Mouse (Mus musculus): ENCODE measurements around the gene Rnf111.
"Not testable (repeated sequence)": the region's sequence is repeated elsewhere in the genome, so short reads cannot be mapped to it uniquely, and the experiment has no call there.

The Rnf111 gene

GRCm38 (mm10) chr9:70496990-70497389, 6.5 kb downstream of the Rnf111 start:
- no peak for DNase-seq (ENCODE audit: low spot score in 2 of 2)

DNA sequence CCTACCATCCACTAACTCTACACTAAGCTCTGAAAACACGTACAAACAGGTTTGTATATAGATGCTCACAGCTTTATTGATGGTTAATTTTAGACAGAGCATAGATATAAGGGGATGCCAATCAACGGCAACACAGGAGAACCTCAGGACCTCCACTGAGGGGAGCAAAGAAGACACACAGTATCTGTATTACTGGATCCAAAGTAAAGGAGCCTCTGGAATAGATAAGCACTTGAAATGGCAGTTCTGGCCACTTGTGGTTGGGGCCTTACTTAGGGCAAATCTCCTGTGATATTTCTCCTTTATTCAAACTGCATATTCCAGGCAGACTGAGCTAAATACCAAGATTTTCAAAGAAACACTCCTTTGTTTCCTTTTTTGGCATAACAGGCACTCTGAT, 10.5 kb downstream of the Rnf111 start:
- no peak for DNase-seq (ENCODE audit: low spot score in 2 of 2)

DNA sequence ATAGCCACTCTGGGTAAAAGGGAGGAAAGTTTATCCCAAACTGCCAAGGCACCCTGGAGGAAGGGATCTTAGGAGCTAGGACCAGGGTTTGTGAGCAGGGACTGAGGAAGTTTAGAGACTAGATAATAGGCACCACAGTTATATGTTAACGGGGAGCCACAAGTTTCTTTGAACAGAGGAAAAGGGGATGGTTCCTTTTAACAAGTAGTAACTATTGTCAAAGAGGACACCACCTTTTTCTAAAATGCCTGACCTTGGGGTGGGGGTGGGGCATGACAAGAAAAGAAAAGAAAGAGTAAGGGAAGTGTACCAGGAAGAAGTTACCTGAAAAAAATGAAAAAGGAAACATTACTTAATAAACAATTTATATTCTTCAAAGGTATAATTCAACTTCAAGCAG, 12.3 kb downstream of the Rnf111 start:
- DNase-seq (ENCODE audit: low spot score in 2 of 2), result no peak

DNA sequence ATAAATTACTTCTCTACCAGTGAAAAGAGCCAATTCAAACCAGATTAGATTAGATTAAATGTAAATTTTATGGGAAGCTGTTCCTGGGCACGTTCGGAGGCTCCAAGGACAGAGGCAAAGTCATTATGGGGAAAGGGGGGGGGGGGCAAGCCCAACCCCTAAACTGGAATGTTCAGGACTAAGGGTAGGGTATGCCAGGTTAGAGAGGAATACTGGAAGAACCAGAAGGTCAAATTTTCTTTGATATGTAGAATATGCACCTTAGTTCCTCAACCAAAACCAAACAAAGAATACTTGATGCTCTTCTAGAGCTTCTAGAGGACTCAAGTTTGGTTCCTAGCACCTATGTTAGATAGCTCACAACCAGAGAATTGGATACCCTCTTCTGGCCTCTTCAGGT, 16.1 kb downstream of the Rnf111 start:
- DNase-seq (ENCODE audit: low spot score in 2 of 2), result no peak

GRCm38 (mm10) chr9:70485840-70486239, 17.7 kb downstream of the Rnf111 start:
- no peak for DNase-seq (ENCODE audit: low spot score in 2 of 2)

GRCm38 (mm10) chr9:70483495-70483894, 20.0 kb downstream of the Rnf111 start:
- no peak for DNase-seq (ENCODE audit: low spot score in 2 of 2)

DNA sequence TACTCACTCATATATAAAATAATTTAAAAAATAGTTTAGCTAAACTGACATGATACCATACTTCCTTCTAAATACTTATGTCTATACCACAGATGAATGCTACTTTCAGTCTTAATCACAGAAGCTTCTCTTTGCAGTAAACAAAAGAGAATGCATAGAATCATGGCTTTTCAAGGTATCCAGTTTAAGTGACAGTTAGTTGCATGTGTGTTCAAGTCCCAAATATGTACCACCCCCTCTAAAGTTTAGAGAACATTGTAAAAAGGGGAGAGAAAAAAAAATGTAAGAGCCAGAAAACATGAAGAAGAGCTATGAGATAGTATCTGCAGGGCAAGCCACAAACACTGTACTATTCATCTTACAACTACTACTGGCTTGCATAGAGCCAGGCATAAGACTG, 21.7 kb downstream of the Rnf111 start:
- DNase-seq (ENCODE audit: low spot score in 2 of 2), result no peak

DNA sequence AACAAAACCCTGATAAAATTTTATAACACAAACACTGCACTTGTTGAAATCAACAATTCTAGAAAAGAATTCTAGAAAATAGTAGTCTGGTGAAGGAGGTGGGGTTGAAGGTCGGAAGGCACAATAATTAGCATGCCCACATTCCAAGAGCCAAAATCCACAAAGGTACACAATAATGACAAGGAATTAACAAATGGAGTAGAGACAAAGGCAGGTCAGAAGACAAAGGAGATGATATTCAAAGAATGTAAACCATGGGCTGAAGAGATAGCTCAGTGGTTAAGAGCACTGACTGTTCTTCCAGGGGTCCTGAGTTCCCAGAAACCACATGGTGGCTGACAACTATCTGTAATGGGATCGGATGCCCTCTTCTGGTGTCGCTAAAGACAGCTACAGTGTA, 26.3 kb downstream of the Rnf111 start:
- no peak for DNase-seq (ENCODE audit: low spot score in 2 of 2)

GRCm38 (mm10) chr9:70475777-70476270, 27.7 kb downstream of the Rnf111 start:
- DNase-seq (ENCODE audit: low spot score in 2 of 2), result no peak

DNA sequence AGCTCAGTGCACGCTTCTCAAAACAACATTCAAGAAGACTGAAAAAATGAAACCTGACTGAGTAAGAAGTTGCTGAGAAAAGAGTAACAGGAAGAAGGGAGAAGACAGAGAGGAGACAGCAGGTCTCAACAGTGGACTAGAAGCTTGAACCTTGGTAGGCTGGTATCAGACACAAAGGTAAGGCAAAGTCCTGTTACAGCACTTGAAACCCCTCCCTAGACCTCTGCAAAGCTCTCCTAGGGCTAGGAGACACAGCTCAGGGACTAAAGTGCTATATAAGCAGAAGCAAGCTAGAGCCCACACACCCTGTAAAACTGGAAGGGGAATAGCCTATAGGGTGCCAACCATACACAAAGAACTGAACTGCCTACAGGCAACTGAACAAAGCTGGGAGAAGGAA, 30.1 kb downstream of the Rnf111 start:
- no peak for DNase-seq (ENCODE audit: low spot score in 2 of 2)

GRCm38 (mm10) chr9:70463091-70463490, 40.4 kb downstream of the Rnf111 start:
- not testable (repeated sequence) for DNase-seq (ENCODE audit: low spot score in 2 of 2)

- no peak for DNase-seq (ENCODE audit: low spot score in 2 of 2)
Observed at GRCm38 (mm10) chr9:70452371-70452770, 51.2 kb downstream of the Rnf111 start.

DNA sequence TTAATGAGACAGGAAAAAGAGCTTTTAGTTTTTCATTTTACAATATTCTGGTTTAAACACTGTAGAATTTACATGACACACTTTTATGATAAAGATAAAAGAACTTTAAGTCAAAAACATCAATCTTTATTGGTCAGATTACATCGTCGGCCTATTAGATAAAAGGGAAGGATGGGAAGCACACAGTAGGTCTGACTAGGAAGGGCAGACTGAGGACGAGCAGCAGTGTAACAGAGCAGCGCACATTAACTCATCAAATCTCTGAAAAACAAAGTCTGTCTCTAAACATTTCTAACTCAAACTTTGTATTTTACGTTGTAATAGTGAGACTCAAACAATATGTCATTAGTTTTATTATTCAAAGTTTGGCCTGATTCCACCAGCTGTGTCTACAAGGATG, 54.5 kb downstream of the Rnf111 start:
- no peak for DNase-seq (ENCODE audit: low spot score in 2 of 2)

GRCm38 (mm10) chr9:70439959-70440358, 63.6 kb downstream of the Rnf111 start:
- no peak for DNase-seq (ENCODE audit: low spot score in 2 of 2)

GRCm38 (mm10) chr9:70422661-70423060, 80.9 kb downstream of the Rnf111 start:
- DNase-seq (ENCODE audit: low spot score in 2 of 2), result no peak

DNA sequence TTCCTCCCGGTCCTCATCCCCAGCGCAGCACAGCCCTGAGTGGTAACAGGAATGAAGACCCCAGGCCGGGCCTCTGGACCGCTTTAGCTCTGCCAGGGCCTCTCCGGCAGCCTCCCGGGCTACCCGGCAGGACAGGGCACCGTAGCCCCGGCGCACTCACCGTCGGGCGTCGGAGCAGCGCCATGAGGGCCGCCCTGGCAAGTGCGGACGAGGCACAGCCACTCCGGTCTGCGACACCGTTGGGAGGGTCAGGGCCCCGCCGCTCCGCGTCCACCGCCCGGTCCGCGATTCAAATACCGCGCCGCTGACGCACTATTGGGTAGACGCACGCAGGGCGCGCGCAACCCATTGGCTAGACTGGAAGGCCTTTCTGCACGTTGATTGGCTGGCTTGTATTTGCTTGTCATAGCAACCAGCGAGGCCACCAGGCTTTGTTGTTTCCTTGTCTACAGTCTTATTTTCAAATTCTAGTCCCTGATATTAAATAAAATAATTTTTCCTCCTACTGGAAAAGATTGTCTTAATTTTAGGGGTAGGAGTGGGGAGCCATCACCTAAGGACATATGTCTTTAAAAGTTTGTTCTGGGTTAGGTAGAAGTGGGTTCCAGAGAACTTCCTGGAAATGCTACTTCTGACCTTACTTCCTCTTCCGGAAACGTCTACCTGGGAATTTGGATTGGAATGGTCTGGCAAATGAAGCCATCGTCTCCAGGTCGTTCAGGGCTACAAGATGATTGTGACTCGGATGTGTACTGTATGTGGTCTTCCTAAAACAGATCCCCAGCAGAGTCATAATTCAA, 82.1 kb downstream of the Rnf111 start, which contains the start of gene Ccnb2:
Gene Ccnb2, minus strand, starts transcription at position 291 of the 800 bp plus-strand sequence.
- peak; percentile 65 to 68 for DNase-seq (ENCODE audit: low spot score in 2 of 2)

- no peak for DNase-seq (ENCODE audit: low spot score in 2 of 2)
Observed at GRCm38 (mm10) chr9:70416412-70416811, 87.1 kb downstream of the Rnf111 start.

DNA sequence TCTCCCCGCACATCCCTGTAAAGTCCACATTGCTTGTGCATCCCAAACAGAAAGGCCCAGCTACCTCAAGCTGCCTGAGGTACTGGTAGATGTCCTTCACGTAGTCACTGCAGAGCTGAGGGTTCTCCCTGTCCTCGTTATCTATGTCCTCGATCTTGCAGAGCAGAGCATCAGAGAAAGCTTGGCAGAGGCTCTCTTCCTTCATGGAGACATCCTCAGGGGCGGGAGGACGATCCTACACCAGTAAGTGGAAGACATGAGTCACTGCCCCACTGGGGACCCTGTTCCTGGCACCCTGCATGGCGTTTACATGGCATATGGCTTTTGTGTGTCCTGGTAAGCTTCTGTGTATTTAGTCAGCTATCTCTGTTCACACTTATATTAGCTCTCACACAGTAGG, 90.5 kb downstream of the Rnf111 start:
- no peak for DNase-seq (ENCODE audit: low spot score in 2 of 2)

- no peak for DNase-seq (ENCODE audit: low spot score in 2 of 2)
Observed at GRCm38 (mm10) chr9:70410668-70411067, 92.9 kb downstream of the Rnf111 start.

- DNase-seq (ENCODE audit: low spot score in 2 of 2), result no peak
Observed at GRCm38 (mm10) chr9:70409743-70410142, 93.8 kb downstream of the Rnf111 start.

DNA sequence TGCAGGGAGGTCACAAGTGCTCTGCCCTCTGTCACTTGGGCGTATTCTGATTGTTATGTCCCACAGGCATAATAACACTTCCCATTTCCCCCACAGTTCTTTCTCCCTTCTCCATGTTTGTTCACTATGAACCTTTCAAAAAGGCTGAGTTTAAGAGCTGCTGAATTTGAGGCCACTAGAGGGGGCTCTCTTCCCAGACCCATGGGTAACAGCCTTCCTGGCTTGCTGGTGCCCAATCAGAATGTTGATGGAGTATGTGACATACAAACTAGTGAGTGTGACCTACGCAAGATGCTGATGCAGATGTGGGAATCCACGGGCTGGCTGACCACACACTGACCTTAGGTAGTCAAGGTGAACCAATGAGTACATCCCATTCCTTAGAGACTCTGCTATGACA, 94.7 kb downstream of the Rnf111 start:
- DNase-seq (ENCODE audit: low spot score in 2 of 2), result no peak

GRCm38 (mm10) chr9:70406596-70406995, 96.9 kb downstream of the Rnf111 start:
- no peak for DNase-seq (ENCODE audit: low spot score in 2 of 2)

DNA sequence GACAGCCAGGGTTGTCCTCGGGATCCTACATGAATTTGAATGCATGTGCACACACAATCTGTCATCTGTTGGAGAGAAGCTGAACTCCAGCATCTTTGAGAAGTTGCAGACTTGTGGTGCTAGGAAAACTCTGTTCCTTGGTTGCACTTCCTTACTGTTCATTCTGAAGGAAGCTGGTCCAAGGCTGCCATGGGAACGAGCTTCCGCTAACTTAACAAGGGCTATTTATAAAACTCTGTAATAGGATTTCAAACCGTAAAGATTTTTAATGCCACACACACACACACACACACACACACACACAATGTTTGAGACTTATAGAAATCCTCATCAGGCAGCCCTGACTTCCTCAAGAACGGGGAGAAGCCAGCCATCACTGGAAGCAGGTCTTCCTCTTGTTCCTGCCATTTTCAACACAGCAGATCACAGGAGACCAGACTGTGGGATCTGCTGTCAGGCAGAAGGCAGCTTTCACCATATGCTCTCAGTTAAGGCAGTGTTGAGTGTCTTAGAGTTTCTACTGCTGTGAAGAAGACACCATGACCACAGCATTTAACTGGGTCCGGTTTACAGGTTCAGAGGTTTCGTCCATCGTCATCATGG, 101.5 kb downstream of the Rnf111 start:
- no peak for DNase-seq (ENCODE audit: low spot score in 2 of 2)
